Mouse (Mus musculus): ENCODE results near the gene Krt75. TPM values are rescaled to one million over a fixed set of nuclear protein-coding genes. Genes with fewer than 3 reads are reported as not detected.
"Not testable (repeated sequence)": the region's sequence is repeated elsewhere in the genome, so short reads cannot be mapped to it uniquely, and the experiment has no call there.

Gene Krt75
- polyA plus RNA-seq, 1 experiment from 2014 or later = not detected

- 79% methylated on average over 7 of the region's 7 CpGs for WGBS
- no peak within 1 kb of the TSS for H3K4me3 ChIP-seq (ENCODE audit: low read depth, low read length)
- no peaks in the 10 kb centered on the region for H3K9me3 ChIP-seq (ENCODE audit: control insufficient read depth)
- ATAC-seq = no peak
- no peak within 1 kb of the TSS for H3K9ac ChIP-seq (ENCODE audit: low read depth, low read length)
- H3K4me1 ChIP-seq (replicated peaks; ENCODE audit: control insufficient read depth, insufficient read depth, low read length) = no peaks in the 10 kb centered on the region
- no peaks in the 10 kb centered on the region for H3K36me3 ChIP-seq (ENCODE audit: control insufficient read depth, insufficient read depth)
- no peak within 1 kb of the TSS for H3K27ac ChIP-seq (ENCODE audit: low read depth, low read length)
- TF ChIP-seq CTCF (IDR thresholded peaks at IDR 0.05; ENCODE audit: low read depth) = no peak
- no peak within 1 kb of the TSS for H3K4me2 ChIP-seq (replicated peaks; ENCODE audit: low read depth)
- H3K27me3 ChIP-seq (replicated peaks; ENCODE audit: control insufficient read depth, insufficient read depth, low read length) = no peaks in the 10 kb centered on the region
Observed at GRCm38 (mm10) chr15:101532720-101533119, 41.0 kb downstream of the Krt75 start, which contains the start of gene Krt84. Gene Krt84, minus strand, starts transcription at chr15:101532820.

- no peaks in the 10 kb centered on the region for H3K36me3 ChIP-seq (ENCODE audit: control insufficient read depth, insufficient read depth)
- H3K27me3 ChIP-seq (replicated peaks; ENCODE audit: control insufficient read depth, insufficient read depth, low read length) = no peaks in the 10 kb centered on the region
- H3K4me2 ChIP-seq (replicated peaks; ENCODE audit: low read depth) = no peak overlapping the region
- 33% methylated on average over 4 of the region's 4 CpGs for WGBS
- H3K27ac ChIP-seq (ENCODE audit: low read depth, low read length) = no peak overlapping the region
- peak; percentile 88 for ATAC-seq
- H3K4me1 ChIP-seq (replicated peaks; ENCODE audit: control insufficient read depth, insufficient read depth, low read length) = no peaks in the 10 kb centered on the region
- H3K9ac ChIP-seq (ENCODE audit: low read depth, low read length) = no peak overlapping the region
- TF ChIP-seq CTCF (IDR thresholded peaks at IDR 0.05; ENCODE audit: low read depth) = no peak
- no peak overlapping the region for H3K4me3 ChIP-seq (ENCODE audit: low read depth, low read length)
- H3K9me3 ChIP-seq (ENCODE audit: control insufficient read depth) = no peaks in the 10 kb centered on the region
Observed at GRCm38 (mm10) chr15:101522556-101523232, 51.0 kb downstream of the Krt75 start.

GRCm38 (mm10) chr15:101519792-101520191 lies 53.9 kb downstream of the Krt75 start:
- peak; percentile 93 for TF ChIP-seq CTCF (IDR thresholded peaks at IDR 0.05; ENCODE audit: low read depth)
- no peak overlapping the region for H3K4me3 ChIP-seq (ENCODE audit: low read depth, low read length)
- H3K4me2 ChIP-seq (replicated peaks; ENCODE audit: low read depth) = no peak overlapping the region
- H3K4me1 ChIP-seq (replicated peaks; ENCODE audit: control insufficient read depth, insufficient read depth, low read length) = no peaks in the 10 kb centered on the region
- H3K9ac ChIP-seq (ENCODE audit: low read depth, low read length) = no peak overlapping the region
- no peaks in the 10 kb centered on the region for H3K36me3 ChIP-seq (ENCODE audit: control insufficient read depth, insufficient read depth)
- H3K27me3 ChIP-seq (replicated peaks; ENCODE audit: control insufficient read depth, insufficient read depth, low read length) = no peaks in the 10 kb centered on the region
- WGBS = 18% methylated on average over 2 of the region's 2 CpGs
- no peak overlapping the region for H3K27ac ChIP-seq (ENCODE audit: low read depth, low read length)
- no peaks in the 10 kb centered on the region for H3K9me3 ChIP-seq (ENCODE audit: control insufficient read depth)
- ATAC-seq = no peak

- not testable (repeated sequence) for H3K9me3 ChIP-seq (ENCODE audit: control insufficient read depth); H3K4me3 ChIP-seq (ENCODE audit: low read depth, low read length); ATAC-seq; H3K36me3 ChIP-seq (ENCODE audit: control insufficient read depth, insufficient read depth); H3K27ac ChIP-seq (ENCODE audit: low read depth, low read length); H3K27me3 ChIP-seq (replicated peaks; ENCODE audit: control insufficient read depth, insufficient read depth, low read length); H3K4me2 ChIP-seq (replicated peaks; ENCODE audit: low read depth); H3K4me1 ChIP-seq (replicated peaks; ENCODE audit: control insufficient read depth, insufficient read depth, low read length); H3K9ac ChIP-seq (ENCODE audit: low read depth, low read length)
- 71% methylated on average over 2 of the region's 2 CpGs for WGBS
Observed at GRCm38 (mm10) chr15:101517161-101517560, 56.5 kb downstream of the Krt75 start, which contains the start of gene Gm49425. Gene Gm49425, minus strand, starts transcription at chr15:101517261.

Small RNA genes within 50 kb of the gene (microRNA-seq; reads per million reads assigned to microRNA genes)
- gene Gm44393 = not detected
- gene Gm44460 = not detected

Other genes with a start within 250 kb of the Krt75 start
- gene Krt80, start 203.7 kb downstream of the Krt75 start, polyA plus RNA-seq (2015; fragmentation: Nextera tagmentation; extraction: Ambion mirVana) = 0.40 and 0.61 TPM in 2 replicates
- 86.1 and 89.0 TPM in 2 replicates for gene Krt7, start 162.9 kb downstream of the Krt75 start, polyA plus RNA-seq (2015; fragmentation: Nextera tagmentation; extraction: Ambion mirVana)
- gene Krt87, start 135.1 kb downstream of the Krt75 start, polyA plus RNA-seq (2015; fragmentation: Nextera tagmentation; extraction: Ambion mirVana) = 0.16 TPM in 2 replicates
- gene Krt88, start 126.2 kb downstream of the Krt75 start, polyA plus RNA-seq (2015; fragmentation: Nextera tagmentation; extraction: Ambion mirVana) = not detected in 2 replicates
- not detected in 2 replicates for gene Krt81, start 110.2 kb downstream of the Krt75 start, polyA plus RNA-seq (2015; fragmentation: Nextera tagmentation; extraction: Ambion mirVana)
- not detected in 2 replicates for gene Krt86, start 100.4 kb downstream of the Krt75 start, polyA plus RNA-seq (2015; fragmentation: Nextera tagmentation; extraction: Ambion mirVana)
- gene Krt83, start 82.4 kb downstream of the Krt75 start, polyA plus RNA-seq (2015; fragmentation: Nextera tagmentation; extraction: Ambion mirVana) = not detected in 2 replicates
- gene Gm49425, start 56.6 kb downstream of the Krt75 start, polyA plus RNA-seq (2015; fragmentation: Nextera tagmentation; extraction: Ambion mirVana) = not detected in 2 replicates
- gene Krt84, start 41.1 kb downstream of the Krt75 start, polyA plus RNA-seq (2015; fragmentation: Nextera tagmentation; extraction: Ambion mirVana) = 0.21 TPM in 1 of 2 replicates, not detected in the other
- gene Krt82, start 23.2 kb downstream of the Krt75 start, polyA plus RNA-seq (2015; fragmentation: Nextera tagmentation; extraction: Ambion mirVana) = not detected in 2 replicates
- gene Krt90, start 11.0 kb downstream of the Krt75 start, polyA plus RNA-seq (2015; fragmentation: Nextera tagmentation; extraction: Ambion mirVana) = 0.20 and 0.21 TPM in 2 replicates
- 0.07 TPM in 1 of 2 replicates, not detected in the other for gene Gm5414, start 54.3 kb upstream of the Krt75 start, polyA plus RNA-seq (2015; fragmentation: Nextera tagmentation; extraction: Ambion mirVana)
- gene Gm5478, start 73.5 kb upstream of the Krt75 start, polyA plus RNA-seq (2015; fragmentation: Nextera tagmentation; extraction: Ambion mirVana) = not detected in 2 replicates
- 0.34 TPM in 1 of 2 replicates, not detected in the other for gene Krt6b, start 106.4 kb upstream of the Krt75 start, polyA plus RNA-seq (2015; fragmentation: Nextera tagmentation; extraction: Ambion mirVana)
- 0.25 TPM in 2 replicates for gene Krt6a, start 120.4 kb upstream of the Krt75 start, polyA plus RNA-seq (2015; fragmentation: Nextera tagmentation; extraction: Ambion mirVana)
- gene Krt5, start 139.0 kb upstream of the Krt75 start, polyA plus RNA-seq (2015; fragmentation: Nextera tagmentation; extraction: Ambion mirVana) = 0.08 TPM in 1 of 2 replicates, not detected in the other
- gene Krt71, start 169.2 kb upstream of the Krt75 start, polyA plus RNA-seq (2015; fragmentation: Nextera tagmentation; extraction: Ambion mirVana) = not detected in 2 replicates
- not detected in 2 replicates for gene Krt72, start 212.6 kb upstream of the Krt75 start, polyA plus RNA-seq (2015; fragmentation: Nextera tagmentation; extraction: Ambion mirVana)
- gene Krt73, start 228.4 kb upstream of the Krt75 start, polyA plus RNA-seq (2015; fragmentation: Nextera tagmentation; extraction: Ambion mirVana) = not detected in 2 replicates
- not detected in 2 replicates for gene Krt2, start 244.3 kb upstream of the Krt75 start, polyA plus RNA-seq (2015; fragmentation: Nextera tagmentation; extraction: Ambion mirVana)

Data from intestine, postnatal 0 days (tissue).